In genomic region chr17:29355461-29355840, GRCm38 (mm10) we compare ENCODE assay signal across 8 mouse cellular contexts. TPM values are rescaled to one million over a fixed set of nuclear protein-coding genes. Genes with fewer than 3 reads are reported as not detected.
A peak's percentile ranks its signal among the peaks of the same experiment; 100 is the strongest.
DNase-seq lines count a peak whose midpoint lies in the region; ATAC-seq and TF ChIP-seq lines count a peak whose summit lies in the region.

No protein-coding gene starts in this region.

- DNase-seq in spleen, adult 2 months (ENCODE audit: low read depth in 1 of 2, low spot score in 2 of 2) = no peak
- no peak for DNase-seq in spleen, postnatal 10 days (ENCODE audit: low spot score in 2 of 2)
- peak; percentile 55 for DNase-seq in hindbrain, postnatal 0 days (ENCODE audit: low spot score)
- peak; percentile 40 for DNase-seq in lung, embryonic 14.5 days
- DNase-seq in gastrocnemius, adult 8-10 months (ENCODE audit: low spot score in 2 of 2) = no peak
- no peak for DNase-seq in cerebellum, postnatal 36 days

- peak overlapping the region; percentile 63 for H3K27ac ChIP-seq in spleen, adult 2 months (ENCODE audit: insufficient read depth, low read length)
- H3K27ac ChIP-seq in hindbrain, postnatal 0 days = peak overlapping the region; percentile 95
- H3K27ac ChIP-seq in lung, embryonic 14.5 days (ENCODE audit: low read depth) = peak overlapping the region; percentile 93
- peak overlapping the region; percentile 93 for H3K27ac ChIP-seq in stomach, embryonic 15.5 days

- no peaks in the 10 kb centered on the region for H3K27me3 ChIP-seq in spleen, adult 2 months (ENCODE audit: control insufficient read depth, insufficient read depth, low read length)
- H3K27me3 ChIP-seq in hindbrain, postnatal 0 days (ENCODE audit: insufficient read depth, low read length) = no peaks in the 10 kb centered on the region
- no peaks in the 10 kb centered on the region for H3K27me3 ChIP-seq in lung, embryonic 14.5 days (ENCODE audit: insufficient read depth, low read length)
- H3K27me3 ChIP-seq in stomach, embryonic 15.5 days (replicated peaks) = no peaks in the 10 kb centered on the region

- 80% methylated on average over 5 of the region's 5 CpGs for WGBS in spleen, adult 2 months
- 17% methylated on average over 5 of the region's 5 CpGs for WGBS in hindbrain, postnatal 0 days
- WGBS in lung, embryonic 14.5 days = 34% methylated on average over 5 of the region's 5 CpGs
- 38% methylated on average over 5 of the region's 5 CpGs for whole genome bisulfite sequencing in stomach, embryonic 15.5 days

- H3K4me1 ChIP-seq in spleen, adult 2 months (ENCODE audit: control insufficient read depth, insufficient read depth, insufficient read length) = peaks cover 8% of the 10 kb centered on the region
- H3K4me1 ChIP-seq in hindbrain, postnatal 0 days (ENCODE audit: insufficient read depth, low read length) = peaks cover 18% of the 10 kb centered on the region
- H3K4me1 ChIP-seq in lung, embryonic 14.5 days (ENCODE audit: insufficient read depth) = peaks cover 21% of the 10 kb centered on the region
- H3K4me1 ChIP-seq in stomach, embryonic 15.5 days = peaks cover 26% of the 10 kb centered on the region

- no peaks in the 10 kb centered on the region for H3K36me3 ChIP-seq in spleen, adult 2 months (ENCODE audit: control insufficient read depth, insufficient read depth, low read length)
- no peaks in the 10 kb centered on the region for H3K36me3 ChIP-seq in hindbrain, postnatal 0 days (ENCODE audit: insufficient read depth, low read length)
- H3K36me3 ChIP-seq in lung, embryonic 14.5 days (ENCODE audit: insufficient read depth) = no peaks in the 10 kb centered on the region
- no peaks in the 10 kb centered on the region for H3K36me3 ChIP-seq in stomach, embryonic 15.5 days

- no peak for TF ChIP-seq CTCF in spleen, adult 2 months (IDR thresholded peaks at IDR 0.05; ENCODE audit: extremely low read depth, insufficient read depth, insufficient read length, insufficient replicate concordance)
- no peak for TF ChIP-seq CTCF in hindbrain, postnatal 0 days (IDR thresholded peaks at IDR 0.05; ENCODE audit: low read depth)
- no peak for TF ChIP-seq CTCF in lung, embryonic 14.5 days (IDR thresholded peaks at IDR 0.05; ENCODE audit: low read depth)

- H3K9me3 ChIP-seq in hindbrain, postnatal 0 days (ENCODE audit: low read length) = no peaks in the 10 kb centered on the region
- H3K9me3 ChIP-seq in lung, embryonic 14.5 days (ENCODE audit: low read depth, low read length) = no peaks in the 10 kb centered on the region
- no peaks in the 10 kb centered on the region for H3K9me3 ChIP-seq in stomach, embryonic 15.5 days

- TF ChIP-seq POLR2A in spleen, adult 2 months (IDR thresholded peaks at IDR 0.05; ENCODE audit: low read depth, low read length) = no peak

- no peak overlapping the region for H3K4me3 ChIP-seq in spleen, adult 2 months (ENCODE audit: extremely low read depth, insufficient read depth, insufficient read length)
- H3K4me3 ChIP-seq in hindbrain, postnatal 0 days (ENCODE audit: low read length) = no peak overlapping the region
- no peak overlapping the region for H3K4me3 ChIP-seq in lung, embryonic 14.5 days (ENCODE audit: low read depth, low read length)
- no peak overlapping the region for H3K4me3 ChIP-seq in stomach, embryonic 15.5 days (replicated peaks)

- peak; percentile 65 for ATAC-seq in hindbrain, postnatal 0 days
- ATAC-seq in lung, embryonic 14.5 days (ENCODE audit: insufficient read depth) = peak; percentile 26; the same call in 1 of the 2 replicates
- peak; percentile 57; the same call in 1 of the 2 replicates for ATAC-seq in stomach, embryonic 15.5 days (ENCODE audit: insufficient read depth, low FRiP score, low read depth)
- ATAC-seq in megakaryocyte-erythroid progenitor cell, adult 5-6 weeks (replicated peaks; ENCODE audit: low FRiP score, low TSS enrichment, poor library complexity, severe bottlenecking) = no peak

- H3K9ac ChIP-seq in hindbrain, postnatal 0 days (replicated peaks; ENCODE audit: low read length) = no peak overlapping the region; the same call in 1 of the 2 replicates
- H3K9ac ChIP-seq in lung, embryonic 14.5 days = no peak overlapping the region; the same call in 1 of the 2 replicates
- H3K9ac ChIP-seq in stomach, embryonic 15.5 days = no peak overlapping the region

- H3K4me2 ChIP-seq in hindbrain, postnatal 0 days (ENCODE audit: low read depth, low read length) = no peak overlapping the region
- H3K4me2 ChIP-seq in lung, embryonic 14.5 days = peak overlapping the region; percentile 61; the same call in 1 of the 2 replicates
- H3K4me2 ChIP-seq in stomach, embryonic 15.5 days = no peak overlapping the region

RNA-seq across cellular contexts. Expression of gene Fgd2, which starts 5.3 kb away (rescaled TPM):
- 268 and 346 TPM in 2 replicates for polyA plus RNA-seq in spleen, adult 2 months (2012; rRNA removed)
- 14.7 and 19.1 TPM in 2 replicates for total RNA-seq in hindbrain, postnatal 0 days (2014; rRNA removed)
- 10.3 and 10.9 TPM in 2 replicates for polyA plus RNA-seq in hindbrain, postnatal 0 days (2015; fragmentation: Nextera tagmentation; extraction: Ambion mirVana)
- polyA plus RNA-seq in lung, embryonic 14.5 days (2014; fragmentation: Nextera tagmentation; extraction: Ambion mirVana) = 15.7 and 19.2 TPM in 2 replicates
- polyA plus RNA-seq in stomach, embryonic 15.5 days (2015; fragmentation: Nextera tagmentation; extraction: Ambion mirVana) = 11.3 and 12.5 TPM in 2 replicates
- total RNA-seq in gastrocnemius, adult 8-10 months (2022) = 1 to 10 TPM in 1 of 4 experiments, under 1 TPM in 3; 0.38 to 1.0 (median 0.67) TPM
- total RNA-seq in megakaryocyte-erythroid progenitor cell, adult 5-6 weeks (2014; fragmentation: Nextera tagmentation) = 3.1 and 3.4 TPM in 2 replicates
- total RNA-seq in megakaryocyte-erythroid progenitor cell, adult 5-6 weeks (2017) = 2.7 and 6.0 TPM in 2 replicates

RNA-seq across cellular contexts. Expression of gene Mtch1, which starts 7.7 kb away (rescaled TPM):
- polyA plus RNA-seq in spleen, adult 2 months (2012; rRNA removed) = 145 and 212 TPM in 2 replicates
- total RNA-seq in hindbrain, postnatal 0 days (2014; rRNA removed) = 622 and 633 TPM in 2 replicates
- polyA plus RNA-seq in hindbrain, postnatal 0 days (2015; fragmentation: Nextera tagmentation; extraction: Ambion mirVana) = 464 and 500 TPM in 2 replicates
- 381 and 395 TPM in 2 replicates for polyA plus RNA-seq in lung, embryonic 14.5 days (2014; fragmentation: Nextera tagmentation; extraction: Ambion mirVana)
- polyA plus RNA-seq in stomach, embryonic 15.5 days (2015; fragmentation: Nextera tagmentation; extraction: Ambion mirVana) = 250 and 272 TPM in 2 replicates
- total RNA-seq in gastrocnemius, adult 8-10 months (2022) = 10 to 100 TPM; 74.1 to 82.3 (median 80.3) TPM
- 86.6 and 105 TPM in 2 replicates for total RNA-seq in megakaryocyte-erythroid progenitor cell, adult 5-6 weeks (2014; fragmentation: Nextera tagmentation)
- 31.9 and 32.4 TPM in 2 replicates for total RNA-seq in megakaryocyte-erythroid progenitor cell, adult 5-6 weeks (2017)

RNA-seq across cellular contexts. Expression of gene Pi16, which starts 38.0 kb away (rescaled TPM):
- 4.2 and 6.4 TPM in 2 replicates for polyA plus RNA-seq in spleen, adult 2 months (2012; rRNA removed)
- 2.3 and 2.8 TPM in 2 replicates for total RNA-seq in hindbrain, postnatal 0 days (2014; rRNA removed)
- polyA plus RNA-seq in hindbrain, postnatal 0 days (2015; fragmentation: Nextera tagmentation; extraction: Ambion mirVana) = 1.7 and 2.3 TPM in 2 replicates
- 0.14 TPM in 2 replicates for polyA plus RNA-seq in lung, embryonic 14.5 days (2014; fragmentation: Nextera tagmentation; extraction: Ambion mirVana)
- polyA plus RNA-seq in stomach, embryonic 15.5 days (2015; fragmentation: Nextera tagmentation; extraction: Ambion mirVana) = 1.6 and 1.9 TPM in 2 replicates
- 10 to 100 TPM; 12.3 to 27.4 (median 16.7) TPM for total RNA-seq in gastrocnemius, adult 8-10 months (2022)
- total RNA-seq in megakaryocyte-erythroid progenitor cell, adult 5-6 weeks (2014; fragmentation: Nextera tagmentation) = 0.32 TPM in 1 of 2 replicates, not detected in the other
- total RNA-seq in megakaryocyte-erythroid progenitor cell, adult 5-6 weeks (2017) = not detected in 2 replicates

Comparison
In these comparisons a context has a peak if more than half of its experiments do, and no peak if none do; other contexts are left out.
1. DNase-seq: peak in hindbrain, postnatal 0 days (single experiment) and lung, embryonic 14.5 days (single experiment); none in spleen, adult 2 months (0 of 2), spleen, postnatal 10 days (0 of 2), gastrocnemius, adult 8-10 months (0 of 2) and cerebellum, postnatal 36 days (0 of 2).
2. RNA of gene Fgd2, which starts 5.3 kb away (polyA plus RNA-seq): 268 to 346 TPM in spleen, adult 2 months; 15.7 to 19.2 TPM in lung, embryonic 14.5 days, 11.3 to 12.5 TPM in stomach, embryonic 15.5 days and 10.3 to 10.9 TPM in hindbrain, postnatal 0 days; every median in the first group is over 10 times any median in the second.
3. Peak in every context shown above with its lines, with median percentiles within 50 percentile points of each other: H3K27ac ChIP-seq.